Mouse (Mus musculus) MEL (cell line): Measurements from ENCODE around the gene Glod4. TPM values are rescaled to one million over a fixed set of nuclear protein-coding genes. Genes with fewer than 3 reads are reported as not detected.
A peak's percentile ranks its signal among the peaks of the same experiment; 100 is the strongest.

Experiments
- DNase-seq: peaks from one replicate; pipeline ENCODE4 v3.0.0; 2011; ENCODE audit warnings: low read depth, low spot score
- H3K27ac ChIP-seq: 2 replicates; pipeline ENCODE4 v1.5.1; 2012; ENCODE audit warnings: low read depth, mild to moderate bottlenecking, control low read depth, low read length, moderate library complexity; ENCODE audit not compliant: control insufficient read depth
- H3K27me3 ChIP-seq, 2 experiments: fragments of 150-350 bp in 1 of 2; sonication (generic) in 1 of 2; 2 replicates each; pipeline ENCODE4 v1.6.1; 2012; ENCODE audit warnings: low read length in 2 of 2, mild to moderate bottlenecking in 2 of 2, improper control_type of control experiment in 1 of 2, moderate library complexity in 1 of 2; ENCODE audit not compliant: insufficient read depth in 2 of 2, control insufficient read depth in 1 of 2
- H3K36me3 ChIP-seq, 2 experiments: 2 replicates each; pipeline ENCODE4 v1.6.1; 2012 to 2014; ENCODE audit warnings: low read length in 2 of 2, improper control_type of control experiment in 1 of 2, inconsistent platforms in 1 of 2, mild to moderate bottlenecking in 1 of 2; ENCODE audit not compliant: insufficient read depth in 2 of 2, control insufficient read depth in 1 of 2
- H3K4me1 ChIP-seq, 2 experiments: fragments of 150-350 bp in 1 of 2; sonication (generic) in 1 of 2; 2 replicates each; pipeline ENCODE4 v1.6.1; 2012; ENCODE audit warnings: low read length in 2 of 2, improper control_type of control experiment in 1 of 2, mild to moderate bottlenecking in 1 of 2; ENCODE audit not compliant: insufficient read depth in 2 of 2, control insufficient read depth in 1 of 2
- H3K4me3 ChIP-seq, 2 experiments: fragments of 150-350 bp in 1 of 2; sonication (generic) in 1 of 2; 2 replicates each; pipeline ENCODE4 v1.5.1; 2012; ENCODE audit warnings: low read depth in 2 of 2, low read length in 2 of 2, mild to moderate bottlenecking in 2 of 2, moderate library complexity in 2 of 2, control low read depth in 1 of 2, improper control_type of control experiment in 1 of 2; ENCODE audit not compliant: control insufficient read depth in 1 of 2, insufficient read depth in 1 of 2
- H3K79me2 ChIP-seq: 2 replicates; pipeline ENCODE4 v1.6.1; 2012; ENCODE audit warnings: mild to moderate bottlenecking, low read length, moderate library complexity; ENCODE audit not compliant: control insufficient read depth, poor library complexity, insufficient read depth
- H3K9ac ChIP-seq: 2 replicates; pipeline ENCODE4 v1.6.1; 2012; ENCODE audit warnings: low read depth, mild to moderate bottlenecking, control low read depth, low read length, moderate library complexity; ENCODE audit not compliant: control insufficient read depth, poor library complexity, severe bottlenecking
- H3K9me3 ChIP-seq: fragments of 150-350 bp; sonication (generic); replicated peaks from 2 replicates; pipeline ENCODE4 v1.6.1; 2012; ENCODE audit warnings: mild to moderate bottlenecking, low read length, improper control_type of control experiment, moderate library complexity; ENCODE audit not compliant: insufficient read depth
- CHD2 ChIP-seq: IDR thresholded peaks from 2 replicates; pipeline ENCODE4 v1.6.1; 2011; ENCODE audit warnings: low read length, improper control_type of control experiment
- CTCF ChIP-seq, 3 experiments: IDR thresholded peaks in 2 of 3; conservative IDR thresholded peaks in 1 of 3; 2 replicates each; pipeline ENCODE4 v1.5.1; 2011 to 2012; ENCODE audit warnings: low read length in 3 of 3, low read depth in 2 of 3, mild to moderate bottlenecking in 2 of 3, improper control_type of control experiment in 1 of 3, inconsistent platforms in 1 of 3, mixed read lengths in 1 of 3, moderate library complexity in 1 of 3; ENCODE audit not compliant: control insufficient read depth in 1 of 3, insufficient read depth in 1 of 3, poor library complexity in 1 of 3, severe bottlenecking in 1 of 3
- ETS1 ChIP-seq: IDR thresholded peaks from 2 replicates; pipeline ENCODE4 v1.6.1; 2012; ENCODE audit warnings: low read depth, mild to moderate bottlenecking, inconsistent platforms, low read length, improper control_type of control experiment, moderate library complexity
- GATA1 ChIP-seq: IDR thresholded peaks from 2 replicates; pipeline ENCODE4 v1.6.1; 2011; ENCODE audit warnings: low read depth, low read length, improper control_type of control experiment
- HCFC1 ChIP-seq: IDR thresholded peaks from 2 replicates; pipeline ENCODE4 v1.6.1; 2012; ENCODE audit warnings: low read depth, mild to moderate bottlenecking, inconsistent platforms, low read length, improper control_type of control experiment, moderate library complexity
- KAT2A ChIP-seq: conservative IDR thresholded peaks from 2 replicates; pipeline ENCODE4 v1.6.1; 2012; ENCODE audit warnings: low read depth, low read length, improper control_type of control experiment, inconsistent platforms
- MAX ChIP-seq: IDR thresholded peaks from 2 replicates; pipeline ENCODE4 v1.6.1; 2011; ENCODE audit warnings: low read length, improper control_type of control experiment
- MAZ ChIP-seq: IDR thresholded peaks from 2 replicates; pipeline ENCODE4 v1.6.1; 2012; ENCODE audit warnings: low read depth, mild to moderate bottlenecking, inconsistent platforms, low read length, improper control_type of control experiment
- MXI1 ChIP-seq: IDR thresholded peaks from 2 replicates; pipeline ENCODE4 v1.6.1; 2011; ENCODE audit warnings: mild to moderate bottlenecking, low read depth, low read length, improper control_type of control experiment
- MYB ChIP-seq: IDR thresholded peaks from 2 replicates; pipeline ENCODE4 v1.6.1; 2011; ENCODE audit warnings: mild to moderate bottlenecking, low read depth, low read length, improper control_type of control experiment
- NRF1 ChIP-seq: IDR thresholded peaks from 2 replicates; pipeline ENCODE4 v1.6.1; 2014; ENCODE audit warnings: low read depth, mild to moderate bottlenecking, inconsistent platforms, low read length, improper control_type of control experiment, moderate library complexity; ENCODE audit not compliant: poor library complexity, insufficient read depth, severe bottlenecking
- POLR2AphosphoS5 ChIP-seq: IDR thresholded peaks from 2 replicates; pipeline ENCODE4 v1.6.1; 2012; ENCODE audit warnings: low read depth, borderline replicate concordance, mild to moderate bottlenecking, inconsistent platforms, low read length, moderate library complexity, mixed read lengths
- RCOR1 ChIP-seq: IDR thresholded peaks from 2 replicates; pipeline ENCODE4 v1.6.1; 2012; ENCODE audit warnings: low read depth, mild to moderate bottlenecking, inconsistent platforms, low read length, improper control_type of control experiment
- TBP ChIP-seq: IDR thresholded peaks from 2 replicates; pipeline ENCODE4 v1.8.0; 2011; ENCODE audit warnings: low read depth, low read length, improper control_type of control experiment
- UBTF ChIP-seq: IDR thresholded peaks from 2 replicates; pipeline ENCODE4 v1.6.1; 2012; ENCODE audit warnings: low read depth, mild to moderate bottlenecking, inconsistent platforms, low read length, improper control_type of control experiment, moderate library complexity, borderline replicate concordance; ENCODE audit not compliant: insufficient read depth
- ZMIZ1 ChIP-seq: IDR thresholded peaks from 2 replicates; pipeline ENCODE4 v1.6.1; 2012; ENCODE audit warnings: low read depth, mild to moderate bottlenecking, inconsistent platforms, low read length, improper control_type of control experiment, moderate library complexity
- ZNF384 ChIP-seq: IDR thresholded peaks from 2 replicates; pipeline ENCODE4 v1.6.1; 2012; ENCODE audit warnings: low read depth, mild to moderate bottlenecking, inconsistent platforms, low read length, improper control_type of control experiment
- polyA plus RNA-seq, 2 experiments: library from polyadenylated mRNA; stranded (reverse) in 1 of 2; unstranded in 1 of 2; fragments of >175 nt in 1 of 2; fragments of >200 nt in 1 of 2; gene quantifications; 2 replicates each; pipeline versions ENCODE4 v1.2.1 to v1.2.4; 2012; ENCODE audit warnings: low replicate concordance in 2 of 2, low read depth in 1 of 2; ENCODE audit not compliant: insufficient read length in 2 of 2, insufficient read depth in 1 of 2, missing spikeins in 1 of 2
- total RNA-seq: library from RNA; depleted of rRNA; stranded (reverse); fragments of 300-350 nt; gene quantifications from 2 replicates; pipeline ENCODE4 v1.2.3, GENCODE M21; 2012

The Glod4 gene
- total and polyA plus RNA-seq, 3 experiments = 63.9 to 139 TPM; not detected in 1

GRCm38 (mm10) chr11:76166657-76167056, 76.9 kb downstream of the Glod4 start:
- Histone ChIP-seq H3K27ac (no peak overlapping the region), H3K36me3 (peaks cover 0 to 3% of the 10 kb centered on the region in 2 experiments; a peak in 1 of 4 replicates), H3K9ac (no peak overlapping the region), H3K9me3 (no peaks in the 10 kb centered on the region), H3K79me2 (no peaks in the 10 kb centered on the region)
- DNase-seq = no peak
- TF ChIP-seq HCFC1 (no peak), MAZ (0 out of 2 replicates have a peak, but pooled peaks have one; percentile 11)
- TF ChIP-seq, all 39 proteins: peak for 1
- H3K4me3 ChIP-seq = no peak overlapping the region
- peaks cover 0 to 6% of the 10 kb centered on the region in 2 experiments; a peak in 2 of 4 replicates for H3K4me1 ChIP-seq
- no peaks in the 10 kb centered on the region for H3K27me3 ChIP-seq

GRCm38 (mm10) chr11:76160251-76160650, 83.3 kb downstream of the Glod4 start:
- no peaks in the 10 kb centered on the region for H3K27me3 ChIP-seq
- H3K27ac ChIP-seq = no peak overlapping the region

GRCm38 (mm10) chr11:76158375-76158774, 85.2 kb downstream of the Glod4 start:
- TF ChIP-seq POLR2AphosphoS5 (no peak), TBP (no peak), MAX (no peak), ZMIZ1 (no peak), HCFC1 (no peak)
- DNase-seq = no peak
- Histone ChIP-seq H3K9ac (no peak overlapping the region), H3K4me3 (no peak overlapping the region), H3K4me1 (peaks cover 6 to 8% of the 10 kb centered on the region in 2 experiments), H3K27ac (no peak overlapping the region), H3K79me2 (no peaks in the 10 kb centered on the region), H3K27me3 (no peaks in the 10 kb centered on the region), H3K9me3 (no peaks in the 10 kb centered on the region), H3K36me3 (peaks cover 3 to 11% of the 10 kb centered on the region in 2 experiments; a peak in 3 of 4 replicates)

More at GRCm38 (mm10) chr11:76160251-76160650, 83.3 kb downstream of the Glod4 start:
- H3K36me3 ChIP-seq = peaks cover 0 to 3% of the 10 kb centered on the region in 2 experiments; a peak in 1 of 4 replicates
- no peaks in the 10 kb centered on the region for H3K9me3 ChIP-seq
- no peak for DNase-seq
- no peaks in the 10 kb centered on the region for H3K4me1 ChIP-seq
- H3K4me3 ChIP-seq = no peak overlapping the region
- no peaks in the 10 kb centered on the region for H3K79me2 ChIP-seq
- TF ChIP-seq ETS1 (no peak), UBTF (no peak), MYB (no peak), TBP (no peak), GATA1 (no peak), RCOR1 (no peak), KAT2A (no peak), MXI1 (no peak), CHD2 (no peak), NRF1 (no peak), CTCF (IDR thresholded peaks at IDR 0.05 in 2 of 3, conservative IDR thresholded peaks at IDR 0.05 in 1 of 3; ENCODE audit: control insufficient read depth in 1 of 3, insufficient read depth in 1 of 3, low read depth in 2 of 3, low read length in 3 of 3, poor library complexity in 1 of 3, severe bottlenecking in 1 of 3) (no peak), ZNF384 (no peak)
- no peak overlapping the region for H3K9ac ChIP-seq
